Mouse (Mus musculus): ENCODE data around the gene Slc44a3.

The Slc44a3 gene

DNA sequence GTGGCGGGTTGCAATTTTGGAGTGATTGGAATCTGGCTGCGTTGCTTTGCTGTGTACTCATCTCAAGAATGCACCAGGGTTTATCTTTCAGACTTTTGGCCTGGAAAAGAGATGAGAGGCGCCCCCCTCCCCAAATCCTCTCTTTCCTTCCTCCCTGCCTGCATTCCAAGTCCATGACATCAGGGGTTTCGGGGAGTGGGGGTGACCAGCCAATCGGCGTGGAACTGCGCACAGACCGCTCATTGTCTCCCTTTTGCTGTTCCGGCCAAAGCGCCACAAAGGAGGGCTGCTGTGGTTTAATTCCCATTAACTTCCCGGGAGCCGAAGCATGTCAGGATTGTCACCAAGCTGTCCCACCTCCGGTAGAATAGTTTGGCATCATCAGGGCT is 104.7 kb downstream of the Slc44a3 start:
- DNase-seq (ENCODE audit: low spot score in 2 of 2) = peak in 1 of 2 experiments; percentile 5

DNA sequence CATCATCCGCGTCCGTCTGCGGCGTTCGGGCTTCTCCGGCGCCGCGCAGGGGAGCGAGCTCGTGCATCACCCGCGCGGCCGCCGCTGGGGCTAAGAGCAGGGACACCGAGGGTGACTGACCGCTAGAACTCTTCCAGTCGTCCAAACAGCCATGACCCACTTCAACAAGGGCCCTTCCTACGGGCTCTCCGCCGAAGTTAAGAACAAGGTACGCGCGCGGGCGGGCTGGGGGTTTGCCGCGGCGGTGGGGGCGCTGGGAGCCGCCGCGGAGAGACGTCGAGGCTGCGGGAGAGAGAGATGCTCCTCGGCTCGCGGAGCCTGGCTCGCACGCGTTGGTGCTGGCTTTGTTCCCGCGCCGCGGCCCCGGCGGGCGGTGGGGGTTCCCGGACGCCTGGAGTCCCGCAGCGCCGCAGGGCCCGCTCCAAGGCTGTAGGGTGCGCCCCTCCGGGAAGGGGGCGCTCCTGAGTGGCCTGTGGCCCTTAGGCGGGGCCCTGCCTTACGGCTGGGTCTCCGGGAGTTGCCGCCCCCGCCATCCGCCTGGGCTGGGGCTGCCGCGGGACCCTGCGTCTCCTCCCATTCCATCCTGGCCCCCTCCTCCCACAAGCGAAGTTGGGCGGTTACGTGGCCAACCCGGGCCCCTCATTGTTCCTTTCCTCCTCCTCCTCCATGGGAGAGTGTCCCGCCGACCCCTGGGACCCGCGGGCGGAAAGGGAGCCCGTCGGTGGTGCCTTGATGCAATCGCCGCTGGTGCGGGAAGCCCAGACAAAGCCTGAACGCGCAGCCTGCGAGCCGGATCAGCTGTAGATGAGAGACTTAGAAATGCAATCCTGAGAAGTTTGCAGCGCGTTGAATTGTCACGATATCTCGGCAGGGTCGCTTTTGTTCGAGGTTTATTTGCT is 105.3 kb downstream of the Slc44a3 start:
- peak; percentile 50 to 66 for DNase-seq (ENCODE audit: low spot score in 2 of 2)

- DNase-seq (ENCODE audit: low spot score in 2 of 2) = peak; percentile 65 to 66
These were observed 106.2 kb downstream of the Slc44a3 start, which contains the start of gene Cnn3 for GRCm38 (mm10) chr3:121425861-121426620. Cnn3 (plus strand) TSS chr3:121426497.

GRCm38 (mm10) chr3:121422405-121422804 is 109.8 kb downstream of the Slc44a3 start:
- no peak for DNase-seq (ENCODE audit: low spot score in 2 of 2)

- DNase-seq (ENCODE audit: low spot score in 2 of 2) = no peak
These were observed 113.3 kb downstream of the Slc44a3 start for GRCm38 (mm10) chr3:121418850-121419435.

GRCm38 (mm10) chr3:121418251-121418601 is 114.0 kb downstream of the Slc44a3 start:
- no peak for DNase-seq (ENCODE audit: low spot score in 2 of 2)

DNA sequence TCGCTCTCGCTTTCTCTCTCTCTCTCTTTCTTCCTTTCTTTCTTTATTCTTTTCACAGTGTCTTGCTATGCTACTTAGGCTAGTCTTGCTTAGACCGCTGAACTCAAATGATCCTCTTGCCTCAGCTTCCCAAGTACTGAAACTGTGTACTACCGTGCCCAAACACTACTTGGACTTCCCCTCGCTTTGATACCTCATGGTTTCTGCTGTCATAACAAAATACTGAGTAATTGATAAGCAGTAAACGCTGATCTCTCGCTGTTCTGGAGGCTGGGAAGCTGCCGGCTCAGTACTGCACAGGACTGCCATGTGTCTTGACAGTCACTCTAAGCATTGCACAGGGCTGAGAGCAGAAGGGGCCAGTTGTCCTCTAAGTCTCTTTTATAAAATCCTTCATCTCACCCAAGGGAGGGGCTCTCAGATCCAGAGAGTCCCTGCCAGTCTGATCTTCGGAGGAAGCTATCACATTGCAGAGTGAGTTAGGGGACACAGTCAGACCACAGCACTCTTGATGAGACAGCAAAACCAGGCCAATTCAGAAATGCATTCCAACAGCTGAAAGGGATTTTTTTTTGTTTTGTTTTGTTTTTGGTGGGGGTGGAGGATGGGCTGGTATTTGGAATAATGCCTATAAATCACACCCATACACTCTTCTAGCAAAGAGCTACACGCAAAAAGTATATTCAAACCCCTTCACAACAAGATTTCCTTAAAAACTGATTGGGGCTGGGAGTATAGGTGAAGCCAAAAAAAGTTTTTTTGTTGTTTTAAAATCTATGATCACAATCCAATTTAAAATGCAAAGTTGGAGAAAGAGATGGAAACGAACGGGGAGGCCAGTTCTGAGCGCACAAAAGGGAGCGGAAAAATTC is 114.6 kb downstream of the Slc44a3 start:
- DNase-seq (ENCODE audit: low spot score in 2 of 2) = no peak

- no peak for DNase-seq (ENCODE audit: low spot score in 2 of 2)
These were observed 115.7 kb downstream of the Slc44a3 start for GRCm38 (mm10) chr3:121416171-121417154.

DNA sequence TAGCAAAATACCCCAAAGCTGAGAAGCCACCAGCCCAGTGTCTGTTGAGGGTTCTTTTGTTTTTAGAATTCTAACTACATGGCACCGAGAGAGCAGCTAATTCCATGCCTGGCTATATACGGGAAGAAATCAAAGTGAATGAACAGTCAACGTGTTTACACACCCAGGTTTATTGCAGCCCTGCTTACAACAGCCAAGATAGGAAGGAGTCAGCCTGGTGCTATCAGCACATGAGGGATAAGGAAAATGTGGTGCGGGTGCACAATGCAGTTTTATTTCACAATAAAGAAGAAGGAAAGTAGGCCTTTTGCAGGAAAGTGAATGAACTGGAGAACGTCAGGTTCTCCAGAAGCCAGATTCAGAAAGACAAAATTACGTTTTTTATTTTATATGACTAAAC is 120.8 kb downstream of the Slc44a3 start:
- DNase-seq (ENCODE audit: low spot score in 2 of 2) = no peak

Measured in spleen, postnatal 14 days (tissue).